Mouse (Mus musculus): ENCODE measurements around the gene Igsf1. TPM values are rescaled to one million over a fixed set of nuclear protein-coding genes. Genes with fewer than 3 reads are reported as not detected.

Igsf1 gene
- total RNA-seq (2021) = 10 to 100 TPM; 12.0 to 12.3 TPM
- long read RNA-seq, experiment 1, partial matches to known transcripts = 7 of 11 reads
- long read RNA-seq, experiment 1, other reads (novel, unspliced or antisense) = 3 of 11 reads
- long read RNA-seq, experiment 2, full-length matches to known transcripts = 1 of 10 reads
- long read RNA-seq, experiment 2, partial matches to known transcripts = 5 of 10 reads
- long read RNA-seq, experiment 2, other reads (novel, unspliced or antisense) = 4 of 10 reads

DNA sequence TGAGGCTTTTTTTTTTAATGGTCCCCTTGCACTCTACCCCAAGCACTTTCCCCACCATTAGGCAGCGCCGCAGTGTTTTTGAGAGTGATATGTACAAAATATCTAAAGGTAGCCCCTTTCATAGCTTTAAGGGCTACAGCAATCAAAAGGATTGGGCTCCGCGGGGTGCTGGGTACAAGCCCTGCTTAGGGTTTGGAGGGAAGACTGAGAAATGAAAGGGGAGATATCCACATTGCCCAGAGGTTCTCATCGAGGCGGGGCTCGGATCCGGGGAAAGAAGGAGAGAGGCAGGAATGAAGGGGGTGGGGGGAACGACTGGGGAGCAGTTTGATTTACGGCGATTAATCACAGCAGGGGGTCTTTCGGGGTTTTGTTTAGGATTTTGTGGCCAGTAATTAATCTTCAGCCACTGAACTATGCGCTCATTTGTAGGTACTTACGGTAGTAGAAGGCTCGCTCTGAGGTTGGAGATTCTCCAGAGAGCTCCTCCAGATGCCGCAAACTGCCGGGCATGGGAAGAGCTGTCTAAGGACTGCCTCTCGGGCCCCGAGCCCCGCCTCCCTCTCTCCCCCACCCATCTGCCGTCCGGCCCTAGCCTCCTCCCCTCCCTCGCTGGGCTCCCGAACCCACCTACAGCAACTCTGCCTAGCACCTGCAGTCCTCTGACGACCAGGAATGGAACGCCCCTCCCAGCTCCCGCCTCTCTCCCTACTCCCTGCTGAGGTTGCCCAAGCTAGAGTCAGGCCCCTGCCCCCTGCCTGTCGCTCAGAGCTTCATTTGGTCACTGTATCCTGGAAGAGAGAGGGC is at the start of gene Igsf1:
Igsf1 (minus strand) TSS at position 537 of the 807 bp plus-strand sequence.
- intact Hi-C loops (cut with DNase I; ENCODE audit: low total_unique reads) = no loop called here
- DNase-seq = peak; percentile 28

DNA sequence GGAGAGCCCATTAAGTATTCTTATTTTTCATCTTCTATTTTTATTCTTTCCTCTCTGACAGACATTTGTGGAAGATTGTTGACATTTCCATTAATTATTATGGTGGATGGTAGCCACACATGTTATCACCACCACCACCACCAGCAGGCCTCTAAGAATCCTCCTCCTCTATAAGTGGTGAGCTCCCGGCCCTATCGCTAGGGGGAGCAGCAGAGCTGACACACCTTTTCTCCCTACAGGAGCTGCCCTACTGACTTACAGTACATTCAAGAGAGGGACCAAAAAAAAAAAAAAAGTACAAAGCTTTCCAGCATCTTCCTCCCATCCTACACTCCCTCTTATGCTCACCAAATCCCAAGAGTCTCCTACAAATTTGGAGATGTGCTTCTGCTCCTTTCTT is 26.7 kb downstream of the Igsf1 start:
- intact Hi-C loops (cut with DNase I; ENCODE audit: low total_unique reads) = loop anchor here (10.0 kb wide), 1 partner anchor 174 kb away; no protein-coding TSS in a partner anchor
- no peak for DNase-seq

DNA sequence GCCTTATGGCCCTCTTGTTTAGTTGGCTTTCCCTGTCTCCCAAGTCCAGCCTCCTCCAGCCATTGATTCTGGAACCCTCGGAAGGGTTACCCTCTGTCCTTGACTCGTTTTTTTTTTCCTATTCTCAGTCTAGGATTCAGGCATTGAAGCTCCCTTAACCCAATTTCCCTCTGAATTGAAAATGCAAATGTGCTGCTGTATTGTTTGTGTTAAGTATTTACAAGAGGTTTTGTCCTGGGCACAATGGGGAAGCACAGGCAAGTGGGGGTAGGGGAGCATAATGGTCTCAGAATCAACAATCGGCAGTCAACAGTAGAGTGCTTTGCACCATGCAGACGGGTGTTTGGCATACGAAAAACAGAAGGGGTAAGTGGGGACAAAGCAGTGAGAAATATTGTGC is 52.4 kb downstream of the Igsf1 start:
- intact Hi-C loops (cut with DNase I; ENCODE audit: low total_unique reads) = no loop called here
- no peak for DNase-seq

DNA sequence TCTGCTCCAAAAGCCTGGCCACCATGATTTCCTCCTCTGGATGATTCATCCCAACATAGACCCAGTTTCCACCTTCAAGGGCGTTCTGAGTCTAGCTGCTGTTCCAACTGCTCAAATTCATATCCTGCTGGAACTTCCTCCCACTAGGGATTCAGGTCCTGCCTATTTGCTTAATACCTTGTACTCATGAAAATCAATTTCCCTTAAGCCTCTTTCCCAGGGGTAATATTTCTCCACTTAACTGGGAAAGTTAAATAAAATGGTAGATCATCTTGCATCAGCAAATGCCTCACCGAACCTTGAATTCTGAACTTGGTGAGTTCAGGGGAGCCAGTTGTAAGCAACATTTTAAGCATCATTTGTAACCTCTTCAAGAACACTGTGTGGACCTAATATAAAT is 62.6 kb downstream of the Igsf1 start, which contains the start of gene Olfr1321:
Olfr1321 (minus strand) TSS at position 101 of the 400 bp plus-strand sequence.
- intact Hi-C loops (cut with DNase I; ENCODE audit: low total_unique reads) = no loop called here

More for the DNA sequence above, 62.6 kb downstream of the Igsf1 start, which contains the start of gene Olfr1321:
- no peak for DNase-seq

Other genes with a start within 250 kb of the Igsf1 start
- gene Olfr1320, start 125.4 kb downstream of the Igsf1 start, total RNA-seq (2021) = not detected
- gene Olfr1321, start 62.7 kb downstream of the Igsf1 start, total RNA-seq (2021) = not detected
- not detected for gene Olfr1322, start 93.7 kb upstream of the Igsf1 start, total RNA-seq (2021)
- not detected for gene Olfr1323, start 221.6 kb upstream of the Igsf1 start, total RNA-seq (2021)